Comparison of ENCODE assay signal across 17 mouse cellular contexts in genomic region chr4:149822586-149823196, GRCm38 (mm10). TPM values are rescaled to one million over a fixed set of nuclear protein-coding genes. Genes with fewer than 3 reads are reported as not detected.
DNase-seq lines count a peak whose midpoint lies in the region; ATAC-seq and TF ChIP-seq lines count a peak whose summit lies in the region.
"Had no signal": no experiment of that assay in that cellular context is flagged by ENCODE, and none has a peak within 500 bp of the region (broad histone marks: within the 10 kb centered on the region; RNA-seq: fewer than 3 reads in every experiment).

No protein-coding gene starts in this region.

- 81% methylated on average over 7 of the region's 7 CpGs for WGBS in forebrain, embryonic 12.5 days
- 78% methylated on average over 7 of the region's 7 CpGs for WGBS in forebrain, embryonic 10.5 days
- 63% methylated on average over 7 of the region's 7 CpGs for WGBS in lung, embryonic 16.5 days
- 74% methylated on average over 7 of the region's 7 CpGs for WGBS in limb, embryonic 14.5 days

- H3K9ac ChIP-seq in forebrain, embryonic 12.5 days, result no peak overlapping the region
- no peak overlapping the region for H3K9ac ChIP-seq in lung, embryonic 16.5 days (ENCODE audit: low read length)
- no peak overlapping the region for H3K9ac ChIP-seq in limb, embryonic 14.5 days (ENCODE audit: low read depth, low read length, severe bottlenecking)
- H3K9ac ChIP-seq: heart, embryonic 12.5 days; hindbrain, embryonic 13.5 days; liver, embryonic 13.5 days; lung, embryonic 15.5 days; midbrain, embryonic 13.5 days had no signal

- 0 out of 2 replicates have a peak, but pooled peaks cover 3% of the 10 kb centered on the region for H3K4me1 ChIP-seq in forebrain, embryonic 12.5 days
- peaks cover 30% of the 10 kb centered on the region for H3K4me1 ChIP-seq in forebrain, embryonic 10.5 days
- H3K4me1 ChIP-seq in lung, embryonic 16.5 days (replicated peaks; ENCODE audit: control insufficient read depth, insufficient read depth, low read length), result peaks cover 12% of the 10 kb centered on the region
- H3K4me1 ChIP-seq in limb, embryonic 14.5 days (ENCODE audit: control insufficient read depth, insufficient read depth, low read length), result peaks cover 24% of the 10 kb centered on the region
- H3K4me1 ChIP-seq: liver, embryonic 13.5 days had no signal

- H3K27me3 ChIP-seq in forebrain, embryonic 12.5 days, result 0 out of 2 replicates have a peak, but pooled peaks cover 4% of the 10 kb centered on the region
- no peaks in the 10 kb centered on the region for H3K27me3 ChIP-seq in forebrain, embryonic 10.5 days (ENCODE audit: poor library complexity, severe bottlenecking)
- H3K27me3 ChIP-seq in lung, embryonic 16.5 days (ENCODE audit: control insufficient read depth, insufficient read depth, low read depth, low read length), result no peaks in the 10 kb centered on the region
- no peaks in the 10 kb centered on the region for H3K27me3 ChIP-seq in limb, embryonic 14.5 days (ENCODE audit: control insufficient read depth, insufficient read depth, low read length)
- H3K27me3 ChIP-seq: heart, embryonic 12.5 days; hindbrain, embryonic 13.5 days; lung, embryonic 15.5 days; midbrain, embryonic 13.5 days had no signal

- ATAC-seq in forebrain, embryonic 12.5 days (ENCODE audit: low FRiP score), result no peak
- ATAC-seq in lung, embryonic 16.5 days (ENCODE audit: low read depth), result no peak
- peak; percentile 25 for ATAC-seq in limb, embryonic 14.5 days (ENCODE audit: low FRiP score, low read depth)
- ATAC-seq: forebrain, embryonic 16.5 days; inflammation-experienced regulatory T-cells, adult 6 months; midbrain, embryonic 13.5 days had no signal

- 0 out of 2 replicates have a peak overlapping the region, but pooled peaks have one; percentile 36 for H3K27ac ChIP-seq in forebrain, embryonic 12.5 days
- no peak overlapping the region; the same call in 1 of the 2 replicates for H3K27ac ChIP-seq in forebrain, embryonic 10.5 days
- peak overlapping the region; percentile 25; the same call in 1 of the 2 replicates for H3K27ac ChIP-seq in lung, embryonic 16.5 days (ENCODE audit: low read length)
- peak overlapping the region; percentile 89 for H3K27ac ChIP-seq in limb, embryonic 14.5 days (replicated peaks; ENCODE audit: low read depth, low read length)
- H3K27ac ChIP-seq: hindbrain, embryonic 13.5 days; liver, embryonic 13.5 days; midbrain, embryonic 13.5 days had no signal

- TF ChIP-seq POLR2A in limb, embryonic 14.5 days (IDR thresholded peaks at IDR 0.05; ENCODE audit: borderline replicate concordance, extremely low read depth, insufficient read depth, insufficient read length), result no peak

- H3K4me2 ChIP-seq in forebrain, embryonic 12.5 days, result no peak overlapping the region
- H3K4me2 ChIP-seq in lung, embryonic 16.5 days (ENCODE audit: low read depth, low read length), result no peak overlapping the region
- H3K4me2 ChIP-seq in limb, embryonic 14.5 days (replicated peaks; ENCODE audit: low read depth, low read length, severe bottlenecking), result no peak overlapping the region
- H3K4me2 ChIP-seq: heart, embryonic 12.5 days; hindbrain, embryonic 13.5 days; liver, embryonic 13.5 days; lung, embryonic 15.5 days; midbrain, embryonic 13.5 days had no signal

- H3K9me3 ChIP-seq in forebrain, embryonic 12.5 days, result no peaks in the 10 kb centered on the region
- H3K9me3 ChIP-seq in forebrain, embryonic 10.5 days, result no peaks in the 10 kb centered on the region
- H3K9me3 ChIP-seq in lung, embryonic 16.5 days (ENCODE audit: control insufficient read depth, low read length), result no peaks in the 10 kb centered on the region
- no peaks in the 10 kb centered on the region for H3K9me3 ChIP-seq in limb, embryonic 14.5 days (ENCODE audit: control insufficient read depth, low read length)
- H3K9me3 ChIP-seq: heart, embryonic 12.5 days; hindbrain, embryonic 13.5 days; liver, embryonic 13.5 days; lung, embryonic 15.5 days had no signal

- intact Hi-C loops in left cerebral cortex, postnatal 36 days (cut with DNase I), result no loop called here

- H3K36me3 ChIP-seq in forebrain, embryonic 12.5 days (replicated peaks), result no peaks in the 10 kb centered on the region
- no peaks in the 10 kb centered on the region for H3K36me3 ChIP-seq in forebrain, embryonic 10.5 days (replicated peaks)
- no peaks in the 10 kb centered on the region for H3K36me3 ChIP-seq in lung, embryonic 16.5 days (ENCODE audit: control insufficient read depth, insufficient read depth, low read length)
- no peaks in the 10 kb centered on the region for H3K36me3 ChIP-seq in limb, embryonic 14.5 days (ENCODE audit: control insufficient read depth, insufficient read depth, low read length)
- H3K36me3 ChIP-seq: heart, embryonic 12.5 days; hindbrain, embryonic 13.5 days; liver, embryonic 13.5 days; lung, embryonic 15.5 days; midbrain, embryonic 13.5 days had no signal

- no peak overlapping the region for H3K4me3 ChIP-seq in forebrain, embryonic 12.5 days (replicated peaks)
- no peak overlapping the region for H3K4me3 ChIP-seq in forebrain, embryonic 10.5 days
- H3K4me3 ChIP-seq in lung, embryonic 16.5 days (ENCODE audit: low read length), result no peak overlapping the region
- H3K4me3 ChIP-seq in limb, embryonic 14.5 days (replicated peaks; ENCODE audit: low read length), result no peak overlapping the region
- H3K4me3 ChIP-seq: erythroblast, embryonic 14.5 days; heart, embryonic 12.5 days; hindbrain, embryonic 13.5 days; liver, embryonic 13.5 days; lung, embryonic 15.5 days; midbrain, embryonic 13.5 days had no signal

- no peak for DNase-seq in forebrain, embryonic 10.5 days (ENCODE audit: extremely low spot score, low spot score)
- no peak for DNase-seq in lung, adult 18-20 months
- DNase-seq in NIH3T3 (ENCODE audit: low read depth), result peak; percentile 31
- no peak for DNase-seq in limb, embryonic 14.5 days (ENCODE audit: low spot score)
- DNase-seq in left cerebral cortex, postnatal 36 days (ENCODE audit: low spot score in 2 of 2), result no peak
- no peak for DNase-seq in thymus, adult 18-20 months
- DNase-seq: liver, embryonic 13.5 days; right cerebral cortex, postnatal 25 days had no signal

RNA-seq across cellular contexts. Expression of gene Slc25a33, which starts 48.6 kb away (rescaled TPM):
- polyA plus RNA-seq in forebrain, embryonic 12.5 days (2016; fragmentation: Nextera tagmentation; extraction: Ambion mirVana), result 12.1 and 12.6 TPM in 2 replicates
- polyA plus RNA-seq in forebrain, embryonic 10.5 days (2016; fragmentation: Nextera tagmentation; extraction: Ambion mirVana), result 13.4 and 15.0 TPM in 2 replicates
- polyA plus RNA-seq in lung, embryonic 16.5 days (2015; fragmentation: Nextera tagmentation; extraction: Ambion mirVana), result 5.8 TPM in 2 replicates
- polyA plus RNA-seq in limb, embryonic 14.5 days (2012; rRNA removed), result 7.7 and 8.2 TPM in 2 replicates
- polyA plus RNA-seq in limb, embryonic 14.5 days (2014; fragmentation: Nextera tagmentation; extraction: Ambion mirVana), result 10.8 and 11.8 TPM in 2 replicates
- 10 to 100 TPM; 31.9 to 34.6 TPM for total RNA-seq in left cerebral cortex, postnatal 36 days (2021)
